Mouse (Mus musculus): ENCODE measurements around the gene Etv5.

Etv5 gene

GRCm38 (mm10) chr16:22439499-22440177, at the start of gene Etv5:
Gene Etv5, minus strand, starts transcription at chr16:22439719.
- DNase-seq (ENCODE audit: extremely low spot score, low spot score) = peak; percentile 96

GRCm38 (mm10) chr16:22483900-22484299, 44.4 kb upstream of the Etv5 start:
- DNase-seq (ENCODE audit: extremely low spot score, low spot score) = no peak

- DNase-seq (ENCODE audit: extremely low spot score, low spot score) = no peak
Measured at GRCm38 (mm10) chr16:22479322-22479721, 39.8 kb upstream of the Etv5 start.

GRCm38 (mm10) chr16:22471728-22472127, 32.2 kb upstream of the Etv5 start:
- DNase-seq (ENCODE audit: extremely low spot score, low spot score) = no peak

- no peak for DNase-seq (ENCODE audit: extremely low spot score, low spot score)
Measured at GRCm38 (mm10) chr16:22469385-22469784, 29.9 kb upstream of the Etv5 start.

- no peak for DNase-seq (ENCODE audit: extremely low spot score, low spot score)
Measured at GRCm38 (mm10) chr16:22467111-22467510, 27.6 kb upstream of the Etv5 start.

- DNase-seq (ENCODE audit: extremely low spot score, low spot score) = no peak
Measured at GRCm38 (mm10) chr16:22466381-22466780, 26.9 kb upstream of the Etv5 start.

GRCm38 (mm10) chr16:22462220-22462619, 22.7 kb upstream of the Etv5 start:
- DNase-seq (ENCODE audit: extremely low spot score, low spot score) = no peak

GRCm38 (mm10) chr16:22461728-22462127, 22.2 kb upstream of the Etv5 start:
- no peak for DNase-seq (ENCODE audit: extremely low spot score, low spot score)

- no peak for DNase-seq (ENCODE audit: extremely low spot score, low spot score)
Measured at GRCm38 (mm10) chr16:22460960-22461359, 21.4 kb upstream of the Etv5 start.

- DNase-seq (ENCODE audit: extremely low spot score, low spot score) = no peak
Measured at GRCm38 (mm10) chr16:22452082-22452481, 12.6 kb upstream of the Etv5 start.

GRCm38 (mm10) chr16:22448093-22448492, 8.6 kb upstream of the Etv5 start:
- DNase-seq (ENCODE audit: extremely low spot score, low spot score) = no peak

- no peak for DNase-seq (ENCODE audit: extremely low spot score, low spot score)
Measured at GRCm38 (mm10) chr16:22444786-22445185, 5.3 kb upstream of the Etv5 start.

- no peak for DNase-seq (ENCODE audit: extremely low spot score, low spot score)
Measured at GRCm38 (mm10) chr16:22442202-22442601, 2.7 kb upstream of the Etv5 start.

GRCm38 (mm10) chr16:22441317-22441716, 1.8 kb upstream of the Etv5 start:
- DNase-seq (ENCODE audit: extremely low spot score, low spot score) = no peak

- peak; percentile 60 for DNase-seq (ENCODE audit: extremely low spot score, low spot score)
Measured at GRCm38 (mm10) chr16:22440269-22440668, 750 bp upstream of the Etv5 start.

- DNase-seq (ENCODE audit: extremely low spot score, low spot score) = peak; percentile 87
Measured at GRCm38 (mm10) chr16:22438441-22439373, 812 bp downstream of the Etv5 start.

GRCm38 (mm10) chr16:22436106-22436505, 3.4 kb downstream of the Etv5 start:
- DNase-seq (ENCODE audit: extremely low spot score, low spot score) = no peak

GRCm38 (mm10) chr16:22434530-22434929, 5.0 kb downstream of the Etv5 start:
- DNase-seq (ENCODE audit: extremely low spot score, low spot score) = no peak

- peak; percentile 41 for DNase-seq (ENCODE audit: extremely low spot score, low spot score)
Measured at GRCm38 (mm10) chr16:22433944-22434343, 5.6 kb downstream of the Etv5 start.

GRCm38 (mm10) chr16:22431773-22432172, 7.7 kb downstream of the Etv5 start:
- no peak for DNase-seq (ENCODE audit: extremely low spot score, low spot score)

- DNase-seq (ENCODE audit: extremely low spot score, low spot score) = no peak
Measured at GRCm38 (mm10) chr16:22431335-22431734, 8.2 kb downstream of the Etv5 start.

Measured in neural tube, embryonic 10.5 days (tissue).